Mouse (Mus musculus): ENCODE results near the gene Mvd. TPM values are rescaled to one million over a fixed set of nuclear protein-coding genes. Genes with fewer than 3 reads are reported as not detected.

Gene Mvd
- polyA plus RNA-seq, 1 experiment: 12.3 TPM

DNA sequence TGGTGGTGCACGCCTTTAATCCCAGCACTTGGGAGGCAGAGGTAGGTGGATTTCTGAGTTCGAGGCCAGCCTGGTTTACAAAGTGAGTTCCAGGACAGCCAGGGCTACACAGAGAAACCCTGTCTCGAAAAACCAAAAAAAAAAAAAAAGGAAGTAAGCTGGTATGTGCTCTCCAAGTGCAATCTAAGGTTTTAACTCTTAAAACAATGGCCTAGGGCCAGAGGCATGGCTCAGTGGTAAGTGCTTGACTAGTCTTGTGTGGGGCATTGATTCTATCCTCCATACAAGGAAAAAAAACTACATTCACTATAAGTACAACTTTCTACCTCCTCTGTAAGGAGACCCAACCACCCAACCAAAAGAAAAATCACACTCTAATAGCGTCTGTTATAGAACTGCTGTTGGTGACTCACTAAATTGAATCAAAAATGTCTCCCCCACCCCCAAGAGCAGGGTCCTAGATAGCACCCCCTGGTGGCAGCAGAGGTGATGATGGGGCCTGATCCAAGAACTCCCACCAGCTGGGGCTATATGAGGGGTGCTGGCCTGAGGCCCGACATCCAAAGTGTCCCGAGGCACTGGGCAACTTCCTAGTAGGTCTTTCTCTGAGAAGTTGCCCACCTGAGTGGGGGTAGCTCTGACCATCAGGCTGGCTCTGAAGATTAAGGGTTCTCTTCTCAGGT lies 16.1 kb upstream of the Mvd start:
- no peak for TF ChIP-seq CTCF (IDR thresholded peaks at IDR 0.05; ENCODE audit: low read depth, low read length)
- no peak for TF ChIP-seq POLR2A (IDR thresholded peaks at IDR 0.05; ENCODE audit: borderline replicate concordance, low read depth, low read length)
- H3K27ac ChIP-seq (ENCODE audit: insufficient read depth, low read depth, low read length): no peak overlapping the region
- no peak overlapping the region for H3K4me3 ChIP-seq (ENCODE audit: insufficient read depth, low read length)
- H3K4me1 ChIP-seq (ENCODE audit: control insufficient read depth, insufficient read depth, low read length): peaks cover 21% of the 10 kb centered on the region

DNA sequence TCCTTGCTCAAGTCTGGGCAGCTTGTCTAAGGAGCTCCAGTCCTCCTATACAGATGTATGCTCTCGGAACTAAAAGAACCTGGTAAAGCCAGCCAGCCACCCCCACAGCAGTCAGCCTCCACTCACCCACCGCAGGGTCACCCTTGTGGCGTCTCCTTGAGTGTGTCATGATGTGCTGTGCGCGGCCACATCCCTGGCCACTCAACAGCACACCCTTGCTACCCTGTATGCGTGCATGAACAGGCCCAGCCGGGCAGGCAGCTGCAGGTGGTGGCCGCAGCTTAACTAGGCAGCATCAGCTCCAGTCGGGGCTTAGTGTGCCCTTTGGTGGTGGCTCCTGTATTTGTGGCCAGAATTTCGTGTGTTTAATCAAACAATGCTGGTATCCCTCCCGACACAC lies 13.9 kb upstream of the Mvd start:
- Histone ChIP-seq H3K4me1 (ENCODE audit: control insufficient read depth, insufficient read depth, low read length) (peaks cover 14% of the 10 kb centered on the region), H3K27ac (ENCODE audit: insufficient read depth, low read depth, low read length) (no peak overlapping the region)
- no peak for TF ChIP-seq CTCF (IDR thresholded peaks at IDR 0.05; ENCODE audit: low read depth, low read length)
- no peak for TF ChIP-seq POLR2A (IDR thresholded peaks at IDR 0.05; ENCODE audit: borderline replicate concordance, low read depth, low read length)

GRCm38 (mm10) chr8:122454409-122454808 lies 11.2 kb upstream of the Mvd start:
- no peak for TF ChIP-seq POLR2A (IDR thresholded peaks at IDR 0.05; ENCODE audit: borderline replicate concordance, low read depth, low read length)
- no peak for TF ChIP-seq CTCF (IDR thresholded peaks at IDR 0.05; ENCODE audit: low read depth, low read length)
- no peak overlapping the region for H3K4me3 ChIP-seq (ENCODE audit: insufficient read depth, low read length)
- peaks cover 8% of the 10 kb centered on the region for H3K4me1 ChIP-seq (ENCODE audit: control insufficient read depth, insufficient read depth, low read length)
- no peak overlapping the region for H3K27ac ChIP-seq (ENCODE audit: insufficient read depth, low read depth, low read length)

More for the DNA sequence above, 13.9 kb upstream of the Mvd start:
- H3K4me3 ChIP-seq (ENCODE audit: insufficient read depth, low read length): no peak overlapping the region

DNA sequence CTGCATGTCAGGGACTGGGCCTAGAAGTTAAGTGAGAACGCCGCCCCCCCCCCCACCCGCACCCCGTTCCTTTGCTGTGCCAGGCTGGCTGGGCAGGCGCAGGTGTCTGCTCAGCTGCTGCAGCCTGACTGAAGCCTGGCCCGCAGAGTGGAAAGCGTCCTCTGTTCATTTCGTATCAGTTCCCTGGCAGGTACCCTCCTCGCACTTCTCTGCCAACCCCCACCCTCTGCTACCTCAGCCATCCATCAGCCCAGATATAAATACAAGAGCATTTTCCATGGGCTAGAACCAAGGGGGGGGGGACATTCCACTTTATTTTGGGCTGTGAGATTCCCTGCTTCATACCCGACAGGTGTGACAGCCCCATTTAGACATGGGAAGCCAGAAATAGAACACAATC lies 8.9 kb upstream of the Mvd start:
- H3K27ac ChIP-seq (ENCODE audit: insufficient read depth, low read depth, low read length): no peak overlapping the region
- H3K4me1 ChIP-seq (ENCODE audit: control insufficient read depth, insufficient read depth, low read length): peaks cover 7% of the 10 kb centered on the region
- TF ChIP-seq POLR2A (IDR thresholded peaks at IDR 0.05; ENCODE audit: borderline replicate concordance, low read depth, low read length) (no peak), CTCF (IDR thresholded peaks at IDR 0.05; ENCODE audit: low read depth, low read length) (no peak)
- H3K4me3 ChIP-seq (ENCODE audit: insufficient read depth, low read length): no peak overlapping the region

DNA sequence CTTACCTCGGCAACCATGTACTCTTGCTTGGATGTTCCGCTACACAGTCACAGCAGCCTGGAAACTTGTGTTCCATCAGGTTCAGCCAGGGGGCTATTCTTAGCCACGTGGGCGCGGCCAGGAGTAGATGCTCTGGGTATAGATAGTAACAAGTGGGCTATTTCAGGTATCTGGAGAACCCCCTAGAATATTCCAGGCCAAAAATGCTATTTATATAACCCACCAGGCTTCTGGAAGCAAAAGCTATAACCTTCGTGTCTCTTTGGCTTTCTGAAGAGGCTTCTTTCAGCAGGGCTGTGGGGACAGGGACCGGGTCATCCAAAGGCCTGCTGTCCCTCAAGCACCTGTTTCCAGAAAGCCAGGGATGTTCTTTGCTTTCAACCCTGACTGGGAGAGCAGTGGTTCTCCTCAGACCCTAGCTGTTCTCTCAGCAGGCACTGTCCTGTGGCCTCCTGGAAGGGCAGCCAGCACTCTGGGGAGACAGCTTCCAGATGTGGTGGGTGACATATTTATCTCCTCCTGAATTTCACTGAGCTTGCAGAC lies 8.0 kb upstream of the Mvd start:
- no peak overlapping the region for H3K4me3 ChIP-seq (ENCODE audit: insufficient read depth, low read length)
- H3K27ac ChIP-seq (ENCODE audit: insufficient read depth, low read depth, low read length): no peak overlapping the region
- no peak for TF ChIP-seq CTCF (IDR thresholded peaks at IDR 0.05; ENCODE audit: low read depth, low read length)
- TF ChIP-seq POLR2A (IDR thresholded peaks at IDR 0.05; ENCODE audit: borderline replicate concordance, low read depth, low read length): no peak
- peaks cover 7% of the 10 kb centered on the region for H3K4me1 ChIP-seq (ENCODE audit: control insufficient read depth, insufficient read depth, low read length)

GRCm38 (mm10) chr8:122445203-122445602 lies 2.0 kb upstream of the Mvd start:
- TF ChIP-seq POLR2A (IDR thresholded peaks at IDR 0.05; ENCODE audit: borderline replicate concordance, low read depth, low read length): no peak
- TF ChIP-seq CTCF (IDR thresholded peaks at IDR 0.05; ENCODE audit: low read depth, low read length): no peak
- Histone ChIP-seq H3K4me3 (ENCODE audit: insufficient read depth, low read length) (no peak overlapping the region), H3K27ac (ENCODE audit: insufficient read depth, low read depth, low read length) (no peak overlapping the region), H3K4me1 (ENCODE audit: control insufficient read depth, insufficient read depth, low read length) (peaks cover 4% of the 10 kb centered on the region; the same call in 1 of the 2 replicates)

- peak overlapping the region; percentile 62 for H3K4me3 ChIP-seq (ENCODE audit: insufficient read depth, low read length)
- peak overlapping the region; percentile 76 for H3K27ac ChIP-seq (ENCODE audit: insufficient read depth, low read depth, low read length)
- peaks cover 6% of the 10 kb centered on the region; the same call in 1 of the 2 replicates for H3K4me1 ChIP-seq (ENCODE audit: control insufficient read depth, insufficient read depth, low read length)
- TF ChIP-seq CTCF (IDR thresholded peaks at IDR 0.05; ENCODE audit: low read depth, low read length) (no peak), POLR2A (IDR thresholded peaks at IDR 0.05; ENCODE audit: borderline replicate concordance, low read depth, low read length) (no peak)
These were observed 981 bp upstream of the Mvd start for GRCm38 (mm10) chr8:122444058-122444748.

DNA sequence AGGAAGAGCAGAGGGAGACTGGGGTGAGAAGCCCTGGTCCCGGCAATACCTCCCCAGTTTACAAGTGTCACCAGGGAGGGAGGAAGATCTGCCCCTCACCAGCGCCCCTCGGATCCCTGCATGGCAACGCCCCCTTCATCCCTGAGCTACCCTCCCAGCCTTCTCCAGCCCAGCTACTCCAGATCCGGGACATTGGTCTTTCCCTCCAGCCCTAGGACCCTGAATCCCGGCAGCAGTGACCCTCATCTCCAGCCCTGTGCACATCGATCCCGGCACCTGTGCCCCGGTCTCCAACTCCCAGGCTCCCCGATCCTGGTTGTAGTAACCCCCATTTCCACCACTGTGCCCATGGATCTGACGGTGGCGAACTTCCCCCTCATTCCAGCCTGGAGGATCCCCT lies 441 bp downstream of the Mvd start:
- no peak for TF ChIP-seq POLR2A (IDR thresholded peaks at IDR 0.05; ENCODE audit: borderline replicate concordance, low read depth, low read length)
- TF ChIP-seq CTCF (IDR thresholded peaks at IDR 0.05; ENCODE audit: low read depth, low read length): no peak
- H3K27ac ChIP-seq (ENCODE audit: insufficient read depth, low read depth, low read length): peak overlapping the region; percentile 75
- H3K4me1 ChIP-seq (ENCODE audit: control insufficient read depth, insufficient read depth, low read length): peaks cover 16% of the 10 kb centered on the region
- peak overlapping the region; percentile 91 for H3K4me3 ChIP-seq (ENCODE audit: insufficient read depth, low read length)

- peaks cover 19% of the 10 kb centered on the region for H3K4me1 ChIP-seq (ENCODE audit: control insufficient read depth, insufficient read depth, low read length)
- H3K4me3 ChIP-seq (ENCODE audit: insufficient read depth, low read length): peak overlapping the region; percentile 91
These were observed 866 bp downstream of the Mvd start for GRCm38 (mm10) chr8:122442356-122442755.

GRCm38 (mm10) chr8:122441326-122441725 lies 1.9 kb downstream of the Mvd start:
- no peak overlapping the region for H3K4me3 ChIP-seq (ENCODE audit: insufficient read depth, low read length)
- H3K27ac ChIP-seq (ENCODE audit: insufficient read depth, low read depth, low read length): no peak overlapping the region
- H3K4me1 ChIP-seq (ENCODE audit: control insufficient read depth, insufficient read depth, low read length): peaks cover 19% of the 10 kb centered on the region
- TF ChIP-seq CTCF (IDR thresholded peaks at IDR 0.05; ENCODE audit: low read depth, low read length) (no peak), POLR2A (IDR thresholded peaks at IDR 0.05; ENCODE audit: borderline replicate concordance, low read depth, low read length) (no peak)

More at GRCm38 (mm10) chr8:122442356-122442755, 866 bp downstream of the Mvd start:
- no peak for TF ChIP-seq CTCF (IDR thresholded peaks at IDR 0.05; ENCODE audit: low read depth, low read length)
- no peak for TF ChIP-seq POLR2A (IDR thresholded peaks at IDR 0.05; ENCODE audit: borderline replicate concordance, low read depth, low read length)
- peak overlapping the region; percentile 75; the same call in 1 of the 2 replicates for H3K27ac ChIP-seq (ENCODE audit: insufficient read depth, low read depth, low read length)
